Mouse (Mus musculus): Measurements from ENCODE around the gene AI182371. TPM values are rescaled to one million over a fixed set of nuclear protein-coding genes. Genes with fewer than 3 reads are reported as not detected.

The AI182371 gene
- total RNA-seq (2021): under 1 TPM in 1 of 2 experiments, not detected in 1; 0.21 TPM
- long read RNA-seq, experiment 1: 0 reads
- long read RNA-seq, experiment 2: 0 reads

- intact Hi-C loops (cut with DNase I): no loop called here
- Histone ChIP-seq H3K4me3 (no peak within 1 kb of the TSS), H3K27ac (no peak within 1 kb of the TSS)
- TF ChIP-seq CTCF (IDR thresholded peaks at IDR 0.05): no peak
- DNase-seq (ENCODE audit: extremely low spot score in 1 of 2, low spot score in 2 of 2): no peak
These were observed at the start of gene AI182371 for GRCm38 (mm10) chr2:35101443-35101842. TSS of gene AI182371 (minus strand) at chr2:35101543.

DNA sequence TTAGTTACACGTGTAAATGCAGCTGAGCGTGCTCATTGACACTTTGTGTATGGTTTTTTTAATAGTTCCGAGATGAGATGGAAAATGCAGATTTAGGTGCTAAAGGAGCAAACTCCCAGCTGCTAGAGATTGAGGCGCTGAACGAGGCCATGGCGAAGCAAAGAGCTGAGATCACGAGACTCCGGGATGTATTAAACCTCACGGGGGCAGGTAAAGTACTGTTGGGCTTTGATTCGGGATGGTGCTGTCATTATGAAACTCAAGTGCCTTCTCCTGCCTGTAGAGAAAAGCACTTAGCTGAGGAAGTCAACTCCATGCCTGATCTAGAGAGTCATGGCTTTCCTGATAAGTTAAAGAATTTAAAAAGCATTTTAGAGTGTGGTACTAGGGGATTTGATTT lies 47.5 kb upstream of the AI182371 start:
- DNase-seq (ENCODE audit: extremely low spot score in 1 of 2, low spot score in 2 of 2): no peak
- Histone ChIP-seq H3K27ac (no peak overlapping the region), H3K4me3 (no peak overlapping the region)
- no peak for TF ChIP-seq CTCF (IDR thresholded peaks at IDR 0.05)
- intact Hi-C loops (cut with DNase I): no loop called here

DNA sequence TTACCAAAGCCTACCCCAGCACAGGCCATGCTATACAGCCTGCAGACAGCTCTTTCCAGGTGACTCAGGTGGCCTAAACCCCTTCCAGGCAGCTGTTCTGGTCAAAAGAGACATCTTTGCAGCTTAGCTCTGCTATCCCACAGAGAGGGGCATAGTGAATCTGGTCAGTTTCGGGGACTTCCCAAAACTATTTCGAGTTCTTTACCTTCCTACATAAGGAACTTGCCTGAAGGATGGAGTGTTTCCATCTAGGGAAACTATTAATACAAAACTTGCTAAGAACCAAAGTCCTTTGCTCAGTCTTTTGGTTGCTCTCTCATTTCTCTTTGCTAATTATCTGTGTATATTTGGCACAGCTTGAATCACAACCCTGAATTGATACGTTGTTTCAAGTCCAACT lies 40.3 kb upstream of the AI182371 start:
- intact Hi-C loops (cut with DNase I): no loop called here
- no peak for DNase-seq (ENCODE audit: extremely low spot score in 1 of 2, low spot score in 2 of 2)
- Histone ChIP-seq H3K4me3 (no peak overlapping the region), H3K27ac (no peak overlapping the region)
- TF ChIP-seq CTCF (IDR thresholded peaks at IDR 0.05): no peak

- intact Hi-C loops (cut with DNase I): no loop called here
- Histone ChIP-seq H3K27ac (no peak overlapping the region), H3K4me3 (no peak overlapping the region)
- DNase-seq (ENCODE audit: extremely low spot score in 1 of 2, low spot score in 2 of 2): no peak
- TF ChIP-seq CTCF (IDR thresholded peaks at IDR 0.05): no peak
These were observed 37.2 kb upstream of the AI182371 start for GRCm38 (mm10) chr2:35138576-35138975.

DNA sequence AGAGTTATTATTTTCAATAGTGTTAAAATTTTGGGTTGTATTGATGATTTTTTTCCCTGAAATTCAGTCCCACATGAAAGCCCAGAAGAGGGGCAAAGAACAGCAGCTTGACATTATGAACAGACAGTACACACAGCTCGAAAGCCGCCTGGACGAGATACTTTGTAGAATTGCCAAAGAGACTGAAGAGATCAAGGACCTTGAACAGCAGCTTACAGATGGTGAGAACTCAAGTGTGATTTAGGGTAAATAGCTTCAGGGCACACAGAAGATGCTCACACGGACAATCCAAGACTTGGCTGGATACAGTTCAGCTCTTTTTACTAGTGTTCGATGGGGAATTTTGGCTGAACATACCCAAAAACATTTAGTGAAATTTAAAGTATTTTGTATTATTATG lies 32.5 kb upstream of the AI182371 start:
- DNase-seq (ENCODE audit: extremely low spot score in 1 of 2, low spot score in 2 of 2): no peak
- no peak overlapping the region for H3K4me3 ChIP-seq
- intact Hi-C loops (cut with DNase I): no loop called here
- H3K27ac ChIP-seq: no peak overlapping the region
- TF ChIP-seq CTCF (IDR thresholded peaks at IDR 0.05): no peak

DNA sequence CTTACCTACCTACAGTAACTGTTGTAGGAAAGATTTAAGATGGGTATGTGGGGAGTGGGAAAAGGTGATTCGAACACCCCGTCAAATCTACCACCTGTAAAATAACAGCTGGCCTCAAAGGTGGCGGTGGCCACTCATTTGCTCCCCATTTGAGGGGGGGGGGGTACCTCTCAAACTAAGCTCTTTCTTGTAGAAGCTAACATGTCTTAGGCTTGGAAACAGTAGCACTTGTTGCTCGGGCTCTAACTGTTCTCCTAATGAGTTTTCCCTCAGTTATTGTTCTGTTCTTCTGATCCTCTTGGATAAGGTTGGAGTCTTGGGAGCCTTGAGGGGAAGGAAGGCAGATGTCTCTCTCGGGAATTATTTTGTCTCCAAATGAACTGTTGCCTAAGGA lies 31.3 kb upstream of the AI182371 start:
- no peak for TF ChIP-seq CTCF (IDR thresholded peaks at IDR 0.05)
- DNase-seq (ENCODE audit: extremely low spot score in 1 of 2, low spot score in 2 of 2): no peak
- intact Hi-C loops (cut with DNase I): no loop called here
- H3K27ac ChIP-seq: no peak overlapping the region; the same call in 1 of the 2 replicates
- H3K4me3 ChIP-seq: peak overlapping the region; percentile 50

GRCm38 (mm10) chr2:35131991-35132661 lies 30.8 kb upstream of the AI182371 start:
- Histone ChIP-seq H3K27ac (peak overlapping the region; percentile 45), H3K4me3 (peak overlapping the region; percentile 50)
- TF ChIP-seq CTCF (IDR thresholded peaks at IDR 0.05): peak; percentile 14
- intact Hi-C loops (cut with DNase I): no loop called here
- peak; percentile 92 to 94 for DNase-seq (ENCODE audit: extremely low spot score in 1 of 2, low spot score in 2 of 2)

DNA sequence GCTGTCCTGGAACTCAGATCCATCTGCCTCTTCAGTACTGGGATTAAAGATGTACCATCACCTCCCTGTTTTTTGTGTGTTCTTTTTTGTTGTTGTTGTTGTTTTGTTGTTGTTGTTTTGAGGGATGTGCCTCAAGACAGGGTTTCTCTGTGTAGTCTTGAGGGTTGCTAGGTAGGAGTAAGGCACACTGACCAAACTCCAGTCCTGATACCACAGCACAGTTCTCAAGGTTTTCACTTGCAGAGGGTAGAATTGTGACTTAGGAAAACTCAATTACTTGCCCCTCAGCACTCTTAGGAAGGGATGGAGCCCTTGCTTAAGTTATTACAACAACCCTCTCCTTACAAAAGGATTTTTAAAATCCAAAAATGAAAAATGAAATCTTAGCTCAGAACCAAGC lies 30.1 kb upstream of the AI182371 start:
- TF ChIP-seq CTCF (IDR thresholded peaks at IDR 0.05): no peak
- peak overlapping the region; percentile 50 for H3K4me3 ChIP-seq
- intact Hi-C loops (cut with DNase I): no loop called here
- DNase-seq (ENCODE audit: extremely low spot score in 1 of 2, low spot score in 2 of 2): no peak
- peak overlapping the region; percentile 6; the same call in 1 of the 2 replicates for H3K27ac ChIP-seq

GRCm38 (mm10) chr2:35124716-35125115 lies 23.4 kb upstream of the AI182371 start:
- H3K4me3 ChIP-seq: no peak overlapping the region
- no peak overlapping the region for H3K27ac ChIP-seq
- intact Hi-C loops (cut with DNase I): no loop called here
- DNase-seq (ENCODE audit: extremely low spot score in 1 of 2, low spot score in 2 of 2): no peak
- TF ChIP-seq CTCF (IDR thresholded peaks at IDR 0.05): peak; percentile 21

DNA sequence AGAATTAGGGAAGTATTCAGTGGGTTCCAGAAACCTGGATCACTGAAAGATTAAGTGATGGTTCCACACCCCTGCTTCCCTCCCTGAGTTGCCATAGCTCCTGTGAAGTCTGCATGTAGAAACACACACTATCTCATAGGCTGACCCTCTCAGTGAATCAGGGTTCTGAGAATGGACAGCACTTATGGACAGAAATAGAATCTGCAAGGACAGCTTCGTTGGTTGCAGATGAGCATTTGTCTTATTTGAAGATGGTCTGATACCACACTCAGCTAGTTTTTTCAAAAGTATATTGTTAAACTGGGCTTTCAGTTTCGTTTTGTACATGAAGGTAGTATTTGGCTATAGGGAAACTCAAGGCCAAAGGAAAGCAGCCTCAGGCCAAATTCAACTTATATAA lies 9.2 kb upstream of the AI182371 start:
- DNase-seq (ENCODE audit: extremely low spot score in 1 of 2, low spot score in 2 of 2): no peak
- no peak for TF ChIP-seq CTCF (IDR thresholded peaks at IDR 0.05)
- intact Hi-C loops (cut with DNase I): no loop called here
- Histone ChIP-seq H3K27ac (no peak overlapping the region), H3K4me3 (no peak overlapping the region)

- no peak for DNase-seq (ENCODE audit: extremely low spot score in 1 of 2, low spot score in 2 of 2)
- Histone ChIP-seq H3K4me3 (peak overlapping the region; percentile 83), H3K27ac (peak overlapping the region; percentile 94)
- intact Hi-C loops (cut with DNase I): loop anchor here (1.0 to 5.0 kb wide), 3 partner anchors 65 to 283 kb away; partner anchors contain the start of gene Fbxw2
- TF ChIP-seq CTCF (IDR thresholded peaks at IDR 0.05): no peak
These were observed 8.6 kb upstream of the AI182371 start for GRCm38 (mm10) chr2:35109924-35110304.

- peak within 1 kb of the TSS; percentile 83 for H3K4me3 ChIP-seq
- peak; percentile 90 to 91 for DNase-seq (ENCODE audit: extremely low spot score in 1 of 2, low spot score in 2 of 2)
- no peak for TF ChIP-seq CTCF (IDR thresholded peaks at IDR 0.05)
- intact Hi-C loops (cut with DNase I): loop anchor here (1.0 to 5.0 kb wide), 3 partner anchors 64 to 282 kb away; partner anchors contain the start of gene Fbxw2
- peak within 1 kb of the TSS; percentile 94 for H3K27ac ChIP-seq
These were observed 8.0 kb upstream of the AI182371 start, which contains the start of gene Cntrl for GRCm38 (mm10) chr2:35109141-35109923. TSS of gene Cntrl (plus strand) at chr2:35109492.
